Mouse (Mus musculus): ENCODE results near the gene Tcn2. TPM values are rescaled to one million over a fixed set of nuclear protein-coding genes. Genes with fewer than 3 reads are reported as not detected.
"Not testable (repeated sequence)": the region's sequence is repeated elsewhere in the genome, so short reads cannot be mapped to it uniquely, and the experiment has no call there.

Tcn2 gene
- polyA plus RNA-seq, 1 experiment from 2014 or later: 67.8 TPM

DNA sequence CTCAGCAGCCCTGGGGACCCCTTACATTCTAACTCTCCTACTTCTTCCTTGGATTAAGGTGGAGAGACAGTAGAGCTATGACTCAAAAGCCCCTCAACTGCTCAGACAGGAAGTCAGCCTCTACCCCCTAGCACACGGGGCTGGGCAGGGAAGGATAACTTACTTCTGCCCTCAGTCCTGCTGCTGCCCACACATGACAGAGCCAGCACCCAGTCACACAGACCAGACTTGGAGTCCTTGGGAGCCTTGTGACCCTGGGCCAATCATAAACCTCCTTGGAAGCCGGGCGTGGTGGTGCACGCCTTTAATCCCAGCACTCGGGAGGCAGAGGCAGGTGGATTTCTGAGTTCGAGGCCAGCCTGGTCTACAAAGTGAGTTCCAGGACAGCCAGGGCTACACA is 20.5 kb downstream of the Tcn2 start:
- H3K36me3 ChIP-seq; ATAC-seq (ENCODE audit: extremely low read depth, insufficient number of reproducible peaks, low FRiP score, low TSS enrichment); H3K27me3 ChIP-seq (replicated peaks); H3K9me3 ChIP-seq: not testable (repeated sequence)
- Histone ChIP-seq H3K4me1 (peaks cover 58% of the 10 kb centered on the region), H3K4me2 (peak overlapping the region; percentile 85), H3K9ac (peak overlapping the region; percentile 55), H3K27ac (replicated peaks) (peak overlapping the region; percentile 63), H3K4me3 (peak overlapping the region; percentile 64; the same call in 1 of the 2 replicates)
- 81% methylated on average over 6 of the region's 6 CpGs for WGBS

DNA sequence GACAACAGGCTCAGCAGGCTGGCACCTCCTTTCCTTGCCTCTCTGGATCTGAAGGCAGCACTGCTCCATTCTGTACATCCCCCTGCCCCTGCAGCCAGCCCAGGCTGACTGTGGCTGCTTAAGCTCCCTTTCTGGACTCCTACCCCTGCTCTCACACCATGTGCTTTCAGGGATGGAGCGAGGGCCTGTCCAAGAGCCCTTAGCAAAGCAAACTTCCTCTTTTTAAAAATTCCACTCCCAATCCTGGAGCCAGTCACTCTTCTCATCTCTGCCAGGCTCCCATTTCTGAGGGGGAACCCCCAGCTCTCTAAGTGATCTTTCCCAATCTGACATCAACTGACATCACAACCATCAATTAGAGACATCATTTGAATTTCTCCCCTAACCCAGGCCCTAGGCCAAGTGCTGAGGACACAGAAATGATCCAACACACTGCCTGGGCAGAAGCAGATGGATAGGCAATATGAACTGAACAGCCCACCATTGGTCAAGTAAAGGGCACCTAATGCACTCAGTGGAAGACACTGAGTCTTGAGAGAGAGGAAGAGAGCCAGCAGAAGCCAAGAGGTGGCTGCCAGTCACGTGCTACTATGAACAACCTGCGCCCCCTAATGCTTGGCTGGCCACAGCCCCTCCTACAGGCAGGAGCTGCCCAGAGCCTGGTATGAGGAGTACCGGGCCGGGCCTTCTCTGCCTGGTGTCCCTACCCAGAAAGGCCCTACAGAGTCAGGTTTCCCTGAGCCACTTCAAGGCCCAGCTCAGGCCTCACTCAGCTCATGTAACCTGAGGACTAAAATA is 21.2 kb downstream of the Tcn2 start:
- Histone ChIP-seq H3K27me3 (replicated peaks) (0 out of 2 replicates have a peak, but pooled peaks cover 3% of the 10 kb centered on the region), H3K36me3 (peaks cover 15% of the 10 kb centered on the region), H3K9ac (peak overlapping the region; percentile 55), H3K27ac (replicated peaks) (peak overlapping the region; percentile 63), H3K4me1 (peaks cover 52% of the 10 kb centered on the region), H3K4me3 (no peak overlapping the region), H3K9me3 (no peaks in the 10 kb centered on the region), H3K4me2 (peak overlapping the region; percentile 85)
- no peak for ATAC-seq (ENCODE audit: extremely low read depth, insufficient number of reproducible peaks, low FRiP score, low TSS enrichment)
- 46% methylated on average over 5 of the region's 5 CpGs for WGBS

DNA sequence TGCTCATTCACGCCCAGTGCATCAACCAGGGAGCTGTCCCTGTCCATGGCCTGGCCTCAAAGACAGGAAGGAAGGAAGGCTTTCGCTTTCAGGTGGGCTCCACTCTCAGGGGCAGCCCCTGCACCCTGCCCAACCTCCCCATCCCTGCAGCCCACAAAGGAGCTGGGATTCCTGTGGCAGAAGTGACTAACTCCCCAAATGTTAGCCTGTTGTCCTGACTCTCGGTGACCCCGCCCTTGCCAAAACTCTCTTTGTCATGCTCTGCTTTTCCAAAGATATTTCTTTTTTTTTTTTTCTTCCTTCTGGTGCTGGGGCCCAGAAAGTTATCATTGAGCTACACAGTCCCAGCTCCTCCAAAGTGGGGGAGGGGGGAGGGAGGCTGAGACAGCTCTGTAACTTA is 22.7 kb downstream of the Tcn2 start:
- peaks cover 15% of the 10 kb centered on the region for H3K36me3 ChIP-seq
- ATAC-seq (ENCODE audit: extremely low read depth, insufficient number of reproducible peaks, low FRiP score, low TSS enrichment): no peak
- no peak overlapping the region for H3K27ac ChIP-seq (replicated peaks)
- H3K4me3 ChIP-seq: no peak overlapping the region
- H3K4me1 ChIP-seq: peaks cover 44% of the 10 kb centered on the region
- H3K9me3 ChIP-seq: no peaks in the 10 kb centered on the region
- 83% methylated on average over 4 of the region's 4 CpGs for WGBS
- H3K4me2 ChIP-seq: no peak overlapping the region
- 0 out of 2 replicates have a peak, but pooled peaks cover 3% of the 10 kb centered on the region for H3K27me3 ChIP-seq (replicated peaks)
- H3K9ac ChIP-seq: no peak overlapping the region

DNA sequence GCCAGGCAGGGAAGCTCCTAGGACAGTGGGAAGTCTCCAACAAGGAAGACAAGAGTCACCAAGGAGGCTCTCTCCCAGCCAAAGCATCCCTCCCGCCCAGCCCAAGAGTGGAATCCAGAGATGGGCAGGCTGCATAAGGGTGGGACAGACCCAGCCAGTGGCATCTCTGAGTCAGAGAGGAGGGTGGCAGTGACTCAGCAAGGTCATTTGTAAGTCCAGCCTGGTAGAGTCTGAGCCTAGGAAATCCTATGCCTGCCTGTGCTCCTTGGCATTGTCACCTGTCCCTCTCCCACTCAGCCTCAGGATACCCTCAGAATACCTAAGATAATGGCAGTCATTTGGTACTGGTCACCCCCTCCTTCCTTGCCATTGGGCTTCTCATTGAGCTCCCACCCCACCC is 26.5 kb downstream of the Tcn2 start:
- no peak for ATAC-seq (ENCODE audit: extremely low read depth, insufficient number of reproducible peaks, low FRiP score, low TSS enrichment)
- Histone ChIP-seq H3K9me3 (no peaks in the 10 kb centered on the region), H3K4me2 (no peak overlapping the region), H3K4me3 (no peak overlapping the region), H3K36me3 (peaks cover 15% of the 10 kb centered on the region), H3K27ac (replicated peaks) (no peak overlapping the region), H3K9ac (no peak overlapping the region), H3K27me3 (replicated peaks) (no peaks in the 10 kb centered on the region), H3K4me1 (peaks cover 14% of the 10 kb centered on the region)
- WGBS: 69% methylated on average over 1 of the region's 1 CpGs

DNA sequence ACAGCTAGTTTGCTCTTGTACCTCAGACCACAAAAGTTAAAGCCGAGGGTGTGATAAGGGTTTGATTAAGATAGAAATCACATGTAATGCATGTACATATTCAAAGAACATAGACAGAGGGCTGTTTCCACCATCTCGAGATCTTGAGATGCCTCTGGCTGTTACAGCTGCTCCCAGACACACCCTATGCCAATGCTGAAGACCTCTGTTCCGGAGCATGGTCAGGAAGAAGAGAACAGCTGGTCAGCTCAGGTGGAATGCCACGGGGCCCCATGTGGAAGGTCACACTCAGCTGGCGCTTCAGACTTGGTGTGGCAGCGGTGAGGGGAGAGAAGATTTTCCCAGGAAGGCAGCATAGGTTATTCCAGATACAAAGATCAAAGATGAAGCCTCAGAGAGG is 27.3 kb downstream of the Tcn2 start:
- H3K36me3 ChIP-seq: peaks cover 15% of the 10 kb centered on the region
- no peak overlapping the region for H3K27ac ChIP-seq (replicated peaks)
- no peaks in the 10 kb centered on the region for H3K9me3 ChIP-seq
- H3K9ac ChIP-seq: no peak overlapping the region
- ATAC-seq (ENCODE audit: extremely low read depth, insufficient number of reproducible peaks, low FRiP score, low TSS enrichment): no peak
- H3K4me2 ChIP-seq: no peak overlapping the region
- H3K27me3 ChIP-seq (replicated peaks): no peaks in the 10 kb centered on the region
- H3K4me3 ChIP-seq: no peak overlapping the region
- peaks cover 13% of the 10 kb centered on the region for H3K4me1 ChIP-seq
- WGBS: 76% methylated on average over 6 of the region's 6 CpGs

DNA sequence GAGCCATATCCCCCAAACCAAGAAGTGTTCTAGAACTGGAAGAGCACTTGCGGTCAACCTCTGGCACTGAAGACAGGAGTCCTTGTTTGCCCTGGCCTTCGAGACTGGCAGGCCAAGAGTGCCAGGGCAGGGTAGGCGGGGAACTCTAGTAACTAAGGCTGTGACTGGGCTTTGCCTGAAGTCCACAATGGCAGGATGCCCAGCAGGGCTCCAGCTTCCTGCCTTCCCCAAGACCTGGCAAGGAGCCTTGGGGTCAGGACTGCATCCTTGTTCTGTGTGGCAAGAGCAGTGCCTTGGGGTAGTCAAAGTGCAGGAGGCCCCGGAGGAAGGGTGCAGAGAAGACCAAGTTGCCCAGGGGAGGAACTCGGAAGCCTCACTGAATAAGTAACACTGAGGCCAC is 28.9 kb downstream of the Tcn2 start:
- Histone ChIP-seq H3K36me3 (peaks cover 31% of the 10 kb centered on the region), H3K4me2 (no peak overlapping the region), H3K27me3 (replicated peaks) (no peaks in the 10 kb centered on the region), H3K9me3 (no peaks in the 10 kb centered on the region), H3K4me1 (peaks cover 10% of the 10 kb centered on the region), H3K27ac (replicated peaks) (no peak overlapping the region), H3K4me3 (no peak overlapping the region), H3K9ac (no peak overlapping the region)
- WGBS: 61% methylated on average over 5 of the region's 5 CpGs
- no peak for ATAC-seq (ENCODE audit: extremely low read depth, insufficient number of reproducible peaks, low FRiP score, low TSS enrichment)

DNA sequence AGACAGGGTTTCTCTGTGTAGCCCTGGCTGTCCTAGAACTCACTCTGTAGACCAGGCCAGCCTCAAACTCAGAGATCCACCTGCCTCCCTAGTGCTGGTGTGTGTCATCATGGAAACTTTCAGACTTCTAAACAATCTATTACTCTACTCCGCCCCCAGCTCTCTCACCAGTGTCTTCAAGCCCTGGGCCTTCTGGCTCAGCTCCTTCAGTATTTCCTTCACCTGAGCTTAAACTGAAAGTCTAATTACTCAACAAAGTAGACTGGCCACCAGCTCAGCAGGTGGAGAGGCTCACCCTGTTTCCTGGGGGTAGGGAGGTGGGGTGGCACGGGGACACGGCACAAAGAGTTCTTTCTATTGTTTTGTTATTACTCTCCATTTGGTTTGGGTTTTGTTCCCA is 29.4 kb downstream of the Tcn2 start:
- ATAC-seq (ENCODE audit: extremely low read depth, insufficient number of reproducible peaks, low FRiP score, low TSS enrichment): no peak
- Histone ChIP-seq H3K9me3 (no peaks in the 10 kb centered on the region), H3K27ac (replicated peaks) (no peak overlapping the region), H3K4me2 (no peak overlapping the region), H3K4me3 (no peak overlapping the region), H3K27me3 (replicated peaks) (no peaks in the 10 kb centered on the region), H3K4me1 (peaks cover 10% of the 10 kb centered on the region), H3K9ac (no peak overlapping the region), H3K36me3 (peaks cover 36% of the 10 kb centered on the region)
- WGBS: 87% methylated on average over 3 of the region's 3 CpGs

DNA sequence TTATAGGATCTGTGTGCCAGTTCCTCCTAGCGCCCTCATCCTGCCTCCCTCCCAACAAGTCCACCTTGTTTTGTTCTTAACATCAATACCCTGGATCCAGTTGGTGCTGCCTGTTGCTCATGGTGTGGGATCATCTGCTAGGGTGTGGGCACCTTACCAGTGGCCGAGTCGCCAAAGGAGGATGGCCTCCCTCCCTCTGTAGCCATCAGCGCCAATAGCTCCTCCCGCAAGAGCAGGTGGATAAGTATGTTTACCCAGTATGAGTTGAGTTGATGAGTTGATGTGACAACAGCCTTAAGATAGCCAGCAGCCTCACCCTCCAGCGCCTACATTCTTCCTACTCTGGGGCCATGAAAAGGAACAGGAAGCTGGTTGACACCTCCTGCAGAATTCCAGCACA is 31.7 kb downstream of the Tcn2 start:
- no peak for ATAC-seq (ENCODE audit: extremely low read depth, insufficient number of reproducible peaks, low FRiP score, low TSS enrichment)
- WGBS: 58% methylated on average over 6 of the region's 6 CpGs
- H3K36me3 ChIP-seq: peaks cover 28% of the 10 kb centered on the region
- no peak overlapping the region for H3K9ac ChIP-seq
- H3K9me3 ChIP-seq: no peaks in the 10 kb centered on the region
- H3K4me1 ChIP-seq: peaks cover 19% of the 10 kb centered on the region
- no peaks in the 10 kb centered on the region for H3K27me3 ChIP-seq (replicated peaks)
- H3K4me3 ChIP-seq: no peak overlapping the region
- no peak overlapping the region for H3K27ac ChIP-seq (replicated peaks)
- H3K4me2 ChIP-seq: no peak overlapping the region

DNA sequence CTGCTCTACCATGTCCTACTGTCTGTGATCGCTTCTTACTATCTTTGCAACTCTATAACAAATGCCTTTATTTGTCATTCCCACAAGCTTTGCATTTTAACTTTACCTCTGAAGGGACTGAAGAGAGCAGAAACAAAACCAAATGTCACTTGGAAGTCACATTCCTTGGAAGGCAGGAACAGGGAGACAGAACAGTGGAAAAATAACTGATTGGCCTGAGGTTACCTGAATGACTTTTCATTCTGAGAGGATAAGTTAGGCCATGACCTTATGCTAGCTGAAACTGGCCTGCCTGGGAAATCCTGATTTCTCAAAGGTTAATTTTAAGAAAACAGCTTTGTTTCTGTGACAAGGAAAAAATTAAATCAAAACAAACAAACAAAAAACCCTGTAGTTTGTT is 36.0 kb downstream of the Tcn2 start:
- Histone ChIP-seq H3K4me2 (no peak overlapping the region), H3K4me3 (no peak overlapping the region), H3K27me3 (replicated peaks) (0 out of 2 replicates have a peak, but pooled peaks cover 5% of the 10 kb centered on the region), H3K9ac (no peak overlapping the region), H3K36me3 (peaks cover 28% of the 10 kb centered on the region), H3K4me1 (peaks cover 21% of the 10 kb centered on the region), H3K9me3 (no peaks in the 10 kb centered on the region), H3K27ac (replicated peaks) (no peak overlapping the region)
- WGBS: 75% methylated on average over 1 of the region's 1 CpGs
- ATAC-seq (ENCODE audit: extremely low read depth, insufficient number of reproducible peaks, low FRiP score, low TSS enrichment): no peak

DNA sequence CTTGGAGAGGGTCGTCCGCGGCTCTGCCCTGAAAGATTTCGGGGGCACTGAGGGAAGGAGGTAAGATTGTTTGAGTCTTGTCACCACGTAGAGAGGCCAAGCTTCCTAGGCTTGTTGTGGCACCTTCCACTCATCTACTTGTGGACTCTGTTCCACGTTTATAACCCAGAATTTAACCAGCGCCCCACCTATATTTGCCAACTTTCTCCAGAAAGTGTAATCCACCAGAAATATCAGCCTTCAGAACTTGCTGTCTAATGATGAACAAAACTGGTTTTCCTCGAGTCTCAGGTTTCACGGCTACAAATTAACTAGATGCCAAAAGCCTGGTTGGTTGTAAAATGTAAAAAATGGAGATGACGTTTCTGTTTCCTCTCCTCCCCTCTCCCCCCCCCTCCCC is 36.5 kb downstream of the Tcn2 start:
- Histone ChIP-seq H3K4me3 (peak overlapping the region; percentile 64), H3K27ac (replicated peaks) (peak overlapping the region; percentile 86), H3K4me1 (peaks cover 20% of the 10 kb centered on the region), H3K27me3 (replicated peaks) (0 out of 2 replicates have a peak, but pooled peaks cover 6% of the 10 kb centered on the region), H3K36me3 (peaks cover 28% of the 10 kb centered on the region), H3K9ac (peak overlapping the region; percentile 83), H3K4me2 (peak overlapping the region; percentile 96), H3K9me3 (no peaks in the 10 kb centered on the region)
- ATAC-seq (ENCODE audit: extremely low read depth, insufficient number of reproducible peaks, low FRiP score, low TSS enrichment): no peak; the same call in 1 of the 2 replicates
- 5% methylated on average over 10 of the region's 10 CpGs for WGBS

DNA sequence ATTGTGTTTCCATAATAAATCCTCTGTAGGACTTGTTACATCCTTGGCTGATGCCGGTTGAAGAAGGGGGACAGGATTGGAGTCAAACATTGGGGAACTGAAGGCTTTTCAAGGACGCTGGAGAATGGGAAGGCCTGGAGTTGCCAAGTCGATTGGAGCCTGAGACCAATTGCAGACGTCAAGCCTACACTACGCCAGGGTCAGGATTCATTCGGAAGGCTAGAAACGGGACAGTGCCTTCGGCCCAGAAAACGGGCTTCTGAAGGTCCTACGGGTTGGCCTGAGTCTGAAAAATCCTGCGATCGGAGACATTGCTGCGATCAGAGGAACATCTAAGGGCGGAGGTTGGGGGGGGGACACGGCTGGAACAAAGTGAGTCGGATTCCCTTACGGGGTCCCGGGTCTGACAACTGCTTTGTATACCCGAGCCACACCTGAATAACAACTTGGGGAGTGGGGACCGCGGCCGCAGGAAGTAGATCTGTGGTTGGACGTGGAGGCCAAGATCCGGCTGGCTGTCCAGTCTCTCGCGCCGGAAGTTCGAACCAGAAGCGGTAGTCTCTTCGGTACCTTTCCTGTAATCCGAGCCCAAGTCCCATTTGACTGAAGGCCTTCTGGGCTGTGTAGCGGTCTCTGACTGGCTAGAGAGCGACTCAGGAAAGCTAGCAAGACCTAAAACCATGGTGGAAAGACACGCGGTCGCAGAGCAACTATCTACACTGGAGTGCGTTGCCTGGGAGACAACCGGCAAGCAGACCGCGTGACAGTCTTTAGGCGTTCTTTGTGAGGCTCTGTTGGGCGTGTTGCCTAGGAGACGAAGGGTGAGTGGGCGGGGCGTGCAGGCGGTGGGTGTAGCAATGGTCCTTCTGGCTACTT is 37.3 kb downstream of the Tcn2 start, which contains the start of the genes 4921536K21Rik and Dusp18:
Gene 4921536K21Rik, minus strand, starts transcription at position 693 of the 876 bp plus-strand sequence.
Gene Dusp18, plus strand, starts transcription at position 835 of the 876 bp plus-strand sequence.
- peaks cover 28% of the 10 kb centered on the region for H3K36me3 ChIP-seq
- H3K27me3 ChIP-seq (replicated peaks): peaks cover 11% of the 10 kb centered on the region; the same call in 1 of the 2 replicates
- H3K27ac ChIP-seq (replicated peaks): peak within 1 kb of the TSS; percentile 86
- 3% methylated on average over 46 of the region's 46 CpGs for WGBS
- H3K4me3 ChIP-seq: peak within 1 kb of the TSS; percentile 64
- H3K4me2 ChIP-seq: peak within 1 kb of the TSS; percentile 96
- H3K9ac ChIP-seq: peak within 1 kb of the TSS; percentile 83
- ATAC-seq (ENCODE audit: extremely low read depth, insufficient number of reproducible peaks, low FRiP score, low TSS enrichment): peak; percentile 90
- no peaks in the 10 kb centered on the region for H3K9me3 ChIP-seq
- peaks cover 14% of the 10 kb centered on the region for H3K4me1 ChIP-seq
